Mouse (Mus musculus) MEL (cell line): ENCODE measurements around the gene Mta1. TPM values are rescaled to one million over a fixed set of nuclear protein-coding genes. Genes with fewer than 3 reads are reported as not detected.

Experiments used
- DNase-seq: peaks from one replicate; pipeline ENCODE4 v3.0.0; 2011; ENCODE audit warnings: low read depth, low spot score
- H3K27ac ChIP-seq: 2 replicates; pipeline ENCODE4 v1.5.1; 2012; ENCODE audit warnings: low read depth, mild to moderate bottlenecking, control low read depth, low read length, moderate library complexity; ENCODE audit not compliant: control insufficient read depth
- H3K27me3 ChIP-seq, 2 experiments: fragments of 150-350 bp in 1 of 2; sonication (generic) in 1 of 2; 2 replicates each; pipeline ENCODE4 v1.6.1; 2012; ENCODE audit warnings: low read length in 2 of 2, mild to moderate bottlenecking in 2 of 2, improper control_type of control experiment in 1 of 2, moderate library complexity in 1 of 2; ENCODE audit not compliant: insufficient read depth in 2 of 2, control insufficient read depth in 1 of 2
- H3K36me3 ChIP-seq, 2 experiments: 2 replicates each; pipeline ENCODE4 v1.6.1; 2012 to 2014; ENCODE audit warnings: low read length in 2 of 2, improper control_type of control experiment in 1 of 2, inconsistent platforms in 1 of 2, mild to moderate bottlenecking in 1 of 2; ENCODE audit not compliant: insufficient read depth in 2 of 2, control insufficient read depth in 1 of 2
- H3K4me1 ChIP-seq, 2 experiments: fragments of 150-350 bp in 1 of 2; sonication (generic) in 1 of 2; 2 replicates each; pipeline ENCODE4 v1.6.1; 2012; ENCODE audit warnings: low read length in 2 of 2, improper control_type of control experiment in 1 of 2, mild to moderate bottlenecking in 1 of 2; ENCODE audit not compliant: insufficient read depth in 2 of 2, control insufficient read depth in 1 of 2
- H3K4me3 ChIP-seq, 2 experiments: fragments of 150-350 bp in 1 of 2; sonication (generic) in 1 of 2; 2 replicates each; pipeline ENCODE4 v1.5.1; 2012; ENCODE audit warnings: low read depth in 2 of 2, low read length in 2 of 2, mild to moderate bottlenecking in 2 of 2, moderate library complexity in 2 of 2, control low read depth in 1 of 2, improper control_type of control experiment in 1 of 2; ENCODE audit not compliant: control insufficient read depth in 1 of 2, insufficient read depth in 1 of 2
- H3K79me2 ChIP-seq: 2 replicates; pipeline ENCODE4 v1.6.1; 2012; ENCODE audit warnings: mild to moderate bottlenecking, low read length, moderate library complexity; ENCODE audit not compliant: control insufficient read depth, poor library complexity, insufficient read depth
- H3K9ac ChIP-seq: 2 replicates; pipeline ENCODE4 v1.6.1; 2012; ENCODE audit warnings: low read depth, mild to moderate bottlenecking, control low read depth, low read length, moderate library complexity; ENCODE audit not compliant: control insufficient read depth, poor library complexity, severe bottlenecking
- H3K9me3 ChIP-seq: fragments of 150-350 bp; sonication (generic); replicated peaks from 2 replicates; pipeline ENCODE4 v1.6.1; 2012; ENCODE audit warnings: mild to moderate bottlenecking, low read length, improper control_type of control experiment, moderate library complexity; ENCODE audit not compliant: insufficient read depth
- BHLHE40 ChIP-seq: IDR thresholded peaks from 2 replicates; pipeline ENCODE4 v1.6.1; 2012; ENCODE audit warnings: low read depth, mild to moderate bottlenecking, inconsistent platforms, low read length, improper control_type of control experiment, borderline replicate concordance
- CHD2 ChIP-seq: IDR thresholded peaks from 2 replicates; pipeline ENCODE4 v1.6.1; 2011; ENCODE audit warnings: low read length, improper control_type of control experiment
- E2F4 ChIP-seq: IDR thresholded peaks from 2 replicates; pipeline ENCODE4 v1.6.1; 2011; ENCODE audit warnings: low read depth, low read length, improper control_type of control experiment, borderline replicate concordance
- EP300 ChIP-seq, 2 experiments: IDR thresholded peaks; 2 replicates each; pipeline ENCODE4 v1.6.1; 2011; ENCODE audit warnings: improper control_type of control experiment in 2 of 2, low read length in 2 of 2, low read depth in 1 of 2, mild to moderate bottlenecking in 1 of 2
- JUND ChIP-seq: IDR thresholded peaks from 2 replicates; pipeline ENCODE4 v1.6.1; 2011; ENCODE audit warnings: low read depth, mild to moderate bottlenecking, improper control_type of control experiment, low read length
- MAFK ChIP-seq: IDR thresholded peaks from 2 replicates; pipeline ENCODE4 v1.6.1; 2011; ENCODE audit warnings: low read depth, mild to moderate bottlenecking, low read length, improper control_type of control experiment, borderline replicate concordance
- MAZ ChIP-seq: IDR thresholded peaks from 2 replicates; pipeline ENCODE4 v1.6.1; 2012; ENCODE audit warnings: low read depth, mild to moderate bottlenecking, inconsistent platforms, low read length, improper control_type of control experiment
- MEF2A ChIP-seq: IDR thresholded peaks from 2 replicates; pipeline ENCODE4 v1.6.1; 2014; ENCODE audit warnings: low read depth, mild to moderate bottlenecking, inconsistent platforms, low read length, improper control_type of control experiment; ENCODE audit not compliant: poor library complexity, insufficient replicate concordance, severe bottlenecking; ENCODE audit errors: extremely low read depth
- MYC ChIP-seq: IDR thresholded peaks from 2 replicates; pipeline ENCODE4 v1.6.1; 2011; ENCODE audit warnings: low read depth, mild to moderate bottlenecking, low read length, improper control_type of control experiment, moderate library complexity
- NELFE ChIP-seq: IDR thresholded peaks from 2 replicates; pipeline ENCODE4 v1.6.1; 2011; ENCODE audit warnings: low read depth, low read length, improper control_type of control experiment
- NRF1 ChIP-seq: IDR thresholded peaks from 2 replicates; pipeline ENCODE4 v1.6.1; 2014; ENCODE audit warnings: low read depth, mild to moderate bottlenecking, inconsistent platforms, low read length, improper control_type of control experiment, moderate library complexity; ENCODE audit not compliant: poor library complexity, insufficient read depth, severe bottlenecking
- POLR2A ChIP-seq, 2 experiments: IDR thresholded peaks; 2 replicates each; pipeline ENCODE4 v1.6.1; 2011 to 2012; ENCODE audit warnings: low read length in 2 of 2, mild to moderate bottlenecking in 2 of 2, control low read depth in 1 of 2, improper control_type of control experiment in 1 of 2, low read depth in 1 of 2, moderate library complexity in 1 of 2; ENCODE audit not compliant: control insufficient read depth in 1 of 2, insufficient read depth in 1 of 2, poor library complexity in 1 of 2
- POLR2AphosphoS2 ChIP-seq: IDR thresholded peaks from 2 replicates; pipeline ENCODE4 v1.6.1; 2011; ENCODE audit warnings: low read length, improper control_type of control experiment
- RAD21 ChIP-seq: IDR thresholded peaks from 2 replicates; pipeline ENCODE4 v1.6.1; 2011; ENCODE audit warnings: mild to moderate bottlenecking, low read depth, low read length, improper control_type of control experiment
- RCOR1 ChIP-seq: IDR thresholded peaks from 2 replicates; pipeline ENCODE4 v1.6.1; 2012; ENCODE audit warnings: low read depth, mild to moderate bottlenecking, inconsistent platforms, low read length, improper control_type of control experiment
- SIN3A ChIP-seq: IDR thresholded peaks from 2 replicates; pipeline ENCODE4 v1.6.1; 2012; ENCODE audit warnings: low read length, improper control_type of control experiment, inconsistent platforms
- SMC3 ChIP-seq: IDR thresholded peaks from 2 replicates; pipeline ENCODE4 v1.6.1; 2011; ENCODE audit warnings: low read depth, low read length, improper control_type of control experiment
- TBP ChIP-seq: IDR thresholded peaks from 2 replicates; pipeline ENCODE4 v1.8.0; 2011; ENCODE audit warnings: low read depth, low read length, improper control_type of control experiment
- TCF12 ChIP-seq: IDR thresholded peaks from 2 replicates; pipeline ENCODE4 v1.6.1; 2014; ENCODE audit warnings: low read depth, mild to moderate bottlenecking, inconsistent platforms, low read length, improper control_type of control experiment, moderate library complexity
- UBTF ChIP-seq: IDR thresholded peaks from 2 replicates; pipeline ENCODE4 v1.6.1; 2012; ENCODE audit warnings: low read depth, mild to moderate bottlenecking, inconsistent platforms, low read length, improper control_type of control experiment, moderate library complexity, borderline replicate concordance; ENCODE audit not compliant: insufficient read depth
- ZKSCAN1 ChIP-seq: IDR thresholded peaks from 2 replicates; pipeline ENCODE4 v1.6.1; 2012; ENCODE audit warnings: low read depth, mild to moderate bottlenecking, inconsistent platforms, low read length, improper control_type of control experiment, moderate library complexity
- ZMIZ1 ChIP-seq: IDR thresholded peaks from 2 replicates; pipeline ENCODE4 v1.6.1; 2012; ENCODE audit warnings: low read depth, mild to moderate bottlenecking, inconsistent platforms, low read length, improper control_type of control experiment, moderate library complexity
- ZNF384 ChIP-seq: IDR thresholded peaks from 2 replicates; pipeline ENCODE4 v1.6.1; 2012; ENCODE audit warnings: low read depth, mild to moderate bottlenecking, inconsistent platforms, low read length, improper control_type of control experiment
- polyA plus RNA-seq, 2 experiments: library from polyadenylated mRNA; stranded (reverse) in 1 of 2; unstranded in 1 of 2; fragments of >175 nt in 1 of 2; fragments of >200 nt in 1 of 2; gene quantifications; 2 replicates each; pipeline versions ENCODE4 v1.2.1 to v1.2.4; 2012; ENCODE audit warnings: low replicate concordance in 2 of 2, low read depth in 1 of 2; ENCODE audit not compliant: insufficient read length in 2 of 2, insufficient read depth in 1 of 2, missing spikeins in 1 of 2
- total RNA-seq: library from RNA; depleted of rRNA; stranded (reverse); fragments of 300-350 nt; gene quantifications from 2 replicates; pipeline ENCODE4 v1.2.3, GENCODE M21; 2012

Mta1 gene
- total and polyA plus RNA-seq, 3 experiments: 69.0 to 410 (median 99.5) TPM

DNA sequence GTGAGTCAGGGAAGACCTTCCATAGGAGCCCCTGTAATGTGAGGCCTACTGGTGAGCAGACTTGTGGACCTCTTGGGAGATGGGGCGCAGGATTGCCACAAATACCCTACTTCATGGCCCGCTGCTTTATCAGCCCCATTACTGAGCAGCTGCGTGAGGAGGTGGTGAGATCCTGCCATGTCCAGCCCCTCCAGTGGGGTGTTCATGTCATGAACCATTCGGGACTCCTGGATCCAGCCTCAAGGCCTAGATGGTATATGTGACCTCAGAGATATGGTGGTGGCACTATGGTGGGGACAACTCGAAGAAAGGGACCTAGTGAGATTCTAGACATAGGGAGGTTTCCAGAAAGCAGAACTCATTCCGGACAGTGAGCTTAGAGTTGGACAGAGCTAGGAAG, 9.0 kb upstream of the Mta1 start:
- Histone ChIP-seq H3K27me3 (peaks cover 14 to 26% of the 10 kb centered on the region in 2 experiments), H3K4me1 (peaks cover 0 to 7% of the 10 kb centered on the region in 2 experiments; a peak in 3 of 4 replicates), H3K9me3 (no peaks in the 10 kb centered on the region), H3K4me3 (no peak overlapping the region), H3K9ac (no peak overlapping the region), H3K27ac (no peak overlapping the region), H3K79me2 (no peaks in the 10 kb centered on the region), H3K36me3 (no peaks in the 10 kb centered on the region)
- DNase-seq: no peak
- TF ChIP-seq ZKSCAN1 (no peak), E2F4 (no peak), TCF12 (no peak), NRF1 (no peak), POLR2AphosphoS2 (no peak), SIN3A (no peak), EP300 (IDR thresholded peaks at IDR 0.05; ENCODE audit: low read depth in 1 of 2, low read length in 2 of 2) (no peak), CHD2 (no peak), BHLHE40 (no peak), RAD21 (no peak), MAZ (no peak), NELFE (no peak), POLR2A (IDR thresholded peaks at IDR 0.05; ENCODE audit: control insufficient read depth in 1 of 2, insufficient read depth in 1 of 2, low read depth in 1 of 2, low read length in 2 of 2, poor library complexity in 1 of 2) (no peak)

DNA sequence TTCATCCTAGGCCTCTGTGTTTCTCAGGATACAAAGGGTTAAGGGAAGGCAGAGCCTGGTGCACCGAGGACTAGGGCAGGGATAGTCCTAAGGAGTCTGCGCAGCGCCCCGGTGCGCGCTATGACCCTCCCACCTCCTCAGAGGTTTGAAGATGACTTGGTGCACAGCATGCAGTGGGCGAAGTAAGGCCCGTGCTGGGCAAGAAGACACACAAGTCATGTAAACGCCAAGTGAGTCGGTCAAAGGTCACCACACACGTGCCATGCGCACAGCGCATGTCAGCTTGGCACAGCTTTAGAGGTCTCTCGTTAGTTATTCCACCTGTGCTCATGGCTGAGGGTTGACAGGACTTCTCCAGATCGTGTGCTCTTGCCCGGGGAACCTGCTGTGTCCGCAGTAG, 8.0 kb upstream of the Mta1 start:
- H3K27ac ChIP-seq: no peak overlapping the region

More for the DNA sequence above, 8.0 kb upstream of the Mta1 start:
- no peak overlapping the region for H3K9ac ChIP-seq
- no peaks in the 10 kb centered on the region for H3K79me2 ChIP-seq
- H3K9me3 ChIP-seq: no peaks in the 10 kb centered on the region
- DNase-seq: no peak
- H3K4me3 ChIP-seq: no peak overlapping the region
- H3K4me1 ChIP-seq: peaks cover 0 to 7% of the 10 kb centered on the region in 2 experiments; a peak in 3 of 4 replicates
- no peaks in the 10 kb centered on the region for H3K36me3 ChIP-seq
- TF ChIP-seq ZNF384: no peak
- TF ChIP-seq MAFK: no peak
- no peak for TF ChIP-seq SMC3
- no peak for TF ChIP-seq JUND
- TF ChIP-seq MEF2A: no peak
- no peak for TF ChIP-seq ZMIZ1
- TF ChIP-seq ZKSCAN1: no peak
- no peak for TF ChIP-seq TBP
- no peak for TF ChIP-seq POLR2AphosphoS2
- TF ChIP-seq UBTF: no peak
- no peak for TF ChIP-seq MYC
- no peak for TF ChIP-seq RCOR1
- peaks cover 16 to 18% of the 10 kb centered on the region in 2 experiments for H3K27me3 ChIP-seq
